Mouse (Mus musculus): ENCODE results near the gene Gm20481. TPM values are rescaled to one million over a fixed set of nuclear protein-coding genes. Genes with fewer than 3 reads are reported as not detected.

The Gm20481 gene
- total and polyA plus RNA-seq, 2 experiments from 2014 or later, result not detected

- no peaks in the 10 kb centered on the region for H3K9me3 ChIP-seq (ENCODE audit: low read length)
- peak; percentile 34; the same call in 1 of the 2 replicates for TF ChIP-seq CTCF (IDR thresholded peaks at IDR 0.05)
- peaks cover 48% of the 10 kb centered on the region for H3K36me3 ChIP-seq (ENCODE audit: insufficient read depth, low read length)
- ATAC-seq (ENCODE audit: low FRiP score) (no peak), DNase-seq (ENCODE audit: low spot score) (no peak)
- H3K27ac ChIP-seq (ENCODE audit: low read depth, low read length), result no peak overlapping the region
- H3K9ac ChIP-seq (replicated peaks; ENCODE audit: low read length, poor library complexity, severe bottlenecking), result no peak overlapping the region
- 95% methylated on average over 7 of the region's 7 CpGs for WGBS
- peaks cover 3% of the 10 kb centered on the region for H3K4me1 ChIP-seq (ENCODE audit: insufficient read depth, low read length)
- H3K27me3 ChIP-seq (ENCODE audit: insufficient read depth, low read length), result no peaks in the 10 kb centered on the region
- no peak overlapping the region for H3K4me3 ChIP-seq (ENCODE audit: low read depth, low read length)
- no peak overlapping the region for H3K4me2 ChIP-seq (ENCODE audit: low read depth, low read length, poor library complexity, severe bottlenecking)
These were observed 37.8 kb downstream of the Gm20481 start for GRCm38 (mm10) chr17:35007387-35007991.

GRCm38 (mm10) chr17:35009586-35009985 is 39.9 kb downstream of the Gm20481 start:
- no peak overlapping the region for H3K4me2 ChIP-seq (ENCODE audit: low read depth, low read length, poor library complexity, severe bottlenecking)
- no peak for ATAC-seq (ENCODE audit: low FRiP score)
- H3K4me3 ChIP-seq (ENCODE audit: low read depth, low read length), result no peak overlapping the region
- H3K27ac ChIP-seq (ENCODE audit: low read depth, low read length), result no peak overlapping the region
- H3K36me3 ChIP-seq (ENCODE audit: insufficient read depth, low read length), result peaks cover 66% of the 10 kb centered on the region
- no peak for DNase-seq (ENCODE audit: low spot score)
- no peak for TF ChIP-seq CTCF (IDR thresholded peaks at IDR 0.05)
- 85% methylated on average over 7 of the region's 7 CpGs for WGBS
- H3K27me3 ChIP-seq (ENCODE audit: insufficient read depth, low read length), result no peaks in the 10 kb centered on the region
- H3K4me1 ChIP-seq (ENCODE audit: insufficient read depth, low read length), result no peaks in the 10 kb centered on the region
- no peak overlapping the region for H3K9ac ChIP-seq (replicated peaks; ENCODE audit: low read length, poor library complexity, severe bottlenecking)
- no peaks in the 10 kb centered on the region for H3K9me3 ChIP-seq (ENCODE audit: low read length)

GRCm38 (mm10) chr17:35011440-35011839 is 41.7 kb downstream of the Gm20481 start:
- Histone ChIP-seq H3K9ac (replicated peaks; ENCODE audit: low read length, poor library complexity, severe bottlenecking) (no peak overlapping the region), H3K4me2 (ENCODE audit: low read depth, low read length, poor library complexity, severe bottlenecking) (no peak overlapping the region), H3K4me1 (ENCODE audit: insufficient read depth, low read length) (no peaks in the 10 kb centered on the region), H3K27me3 (ENCODE audit: insufficient read depth, low read length) (no peaks in the 10 kb centered on the region), H3K36me3 (ENCODE audit: insufficient read depth, low read length) (peaks cover 71% of the 10 kb centered on the region), H3K27ac (ENCODE audit: low read depth, low read length) (no peak overlapping the region), H3K9me3 (ENCODE audit: low read length) (no peaks in the 10 kb centered on the region), H3K4me3 (ENCODE audit: low read depth, low read length) (no peak overlapping the region)
- TF ChIP-seq CTCF (IDR thresholded peaks at IDR 0.05), result no peak
- DNase-seq (ENCODE audit: low spot score) (no peak), ATAC-seq (ENCODE audit: low FRiP score) (no peak)
- WGBS, result 92% methylated on average over 8 of the region's 8 CpGs

- H3K27me3 ChIP-seq (ENCODE audit: insufficient read depth, low read length), result no peaks in the 10 kb centered on the region
- peaks cover 72% of the 10 kb centered on the region for H3K36me3 ChIP-seq (ENCODE audit: insufficient read depth, low read length)
- H3K4me2 ChIP-seq (ENCODE audit: low read depth, low read length, poor library complexity, severe bottlenecking), result no peak overlapping the region
- DNase-seq (ENCODE audit: low spot score), result no peak
- WGBS, result 90% methylated on average over 13 of the region's 13 CpGs
- H3K9me3 ChIP-seq (ENCODE audit: low read length), result no peaks in the 10 kb centered on the region
- H3K4me1 ChIP-seq (ENCODE audit: insufficient read depth, low read length), result no peaks in the 10 kb centered on the region
- H3K4me3 ChIP-seq (ENCODE audit: low read depth, low read length), result no peak overlapping the region
- H3K9ac ChIP-seq (replicated peaks; ENCODE audit: low read length, poor library complexity, severe bottlenecking), result no peak overlapping the region
- TF ChIP-seq CTCF (IDR thresholded peaks at IDR 0.05), result no peak
- ATAC-seq (ENCODE audit: low FRiP score), result no peak
- no peak overlapping the region for H3K27ac ChIP-seq (ENCODE audit: low read depth, low read length)
These were observed 42.7 kb downstream of the Gm20481 start for GRCm38 (mm10) chr17:35012430-35012829.

- Histone ChIP-seq H3K36me3 (ENCODE audit: insufficient read depth, low read length) (peaks cover 72% of the 10 kb centered on the region), H3K9me3 (ENCODE audit: low read length) (no peaks in the 10 kb centered on the region), H3K27ac (ENCODE audit: low read depth, low read length) (no peak overlapping the region), H3K4me3 (ENCODE audit: low read depth, low read length) (no peak overlapping the region), H3K9ac (replicated peaks; ENCODE audit: low read length, poor library complexity, severe bottlenecking) (no peak overlapping the region), H3K4me1 (ENCODE audit: insufficient read depth, low read length) (no peaks in the 10 kb centered on the region), H3K27me3 (ENCODE audit: insufficient read depth, low read length) (no peaks in the 10 kb centered on the region), H3K4me2 (ENCODE audit: low read depth, low read length, poor library complexity, severe bottlenecking) (no peak overlapping the region)
- no peak for ATAC-seq (ENCODE audit: low FRiP score)
- DNase-seq (ENCODE audit: low spot score), result no peak
- no peak for TF ChIP-seq CTCF (IDR thresholded peaks at IDR 0.05)
- WGBS, result 86% methylated on average over 6 of the region's 6 CpGs
These were observed 43.5 kb downstream of the Gm20481 start for GRCm38 (mm10) chr17:35013221-35013620.

- WGBS, result 93% methylated on average over 16 of the region's 16 CpGs
- DNase-seq (ENCODE audit: low spot score) (no peak), ATAC-seq (ENCODE audit: low FRiP score) (no peak)
- Histone ChIP-seq H3K36me3 (ENCODE audit: insufficient read depth, low read length) (peaks cover 60% of the 10 kb centered on the region), H3K4me1 (ENCODE audit: insufficient read depth, low read length) (no peaks in the 10 kb centered on the region), H3K9ac (replicated peaks; ENCODE audit: low read length, poor library complexity, severe bottlenecking) (no peak overlapping the region), H3K27ac (ENCODE audit: low read depth, low read length) (no peak overlapping the region), H3K9me3 (ENCODE audit: low read length) (no peaks in the 10 kb centered on the region), H3K4me3 (ENCODE audit: low read depth, low read length) (no peak overlapping the region), H3K4me2 (ENCODE audit: low read depth, low read length, poor library complexity, severe bottlenecking) (no peak overlapping the region), H3K27me3 (ENCODE audit: insufficient read depth, low read length) (no peaks in the 10 kb centered on the region)
- TF ChIP-seq CTCF (IDR thresholded peaks at IDR 0.05), result no peak
These were observed 45.6 kb downstream of the Gm20481 start for GRCm38 (mm10) chr17:35015296-35015695.

Data from midbrain, postnatal 0 days (tissue).